Mouse (Mus musculus) right cerebral cortex, postnatal 14 days (tissue): ENCODE measurements around the gene Mb21d2.
A peak's percentile ranks its signal among the peaks of the same experiment; 100 is the strongest.

Experiments
- DNase-seq: peaks from one replicate; pipeline ENCODE4 v3.0.0; 2022

Gene Mb21d2

GRCm38 (mm10) chr16:28928815-28929685 lies at the start of gene Mb21d2:
Gene Mb21d2 (minus strand): TSS chr16:28929673.
- peak; percentile 58 for DNase-seq

DNA sequence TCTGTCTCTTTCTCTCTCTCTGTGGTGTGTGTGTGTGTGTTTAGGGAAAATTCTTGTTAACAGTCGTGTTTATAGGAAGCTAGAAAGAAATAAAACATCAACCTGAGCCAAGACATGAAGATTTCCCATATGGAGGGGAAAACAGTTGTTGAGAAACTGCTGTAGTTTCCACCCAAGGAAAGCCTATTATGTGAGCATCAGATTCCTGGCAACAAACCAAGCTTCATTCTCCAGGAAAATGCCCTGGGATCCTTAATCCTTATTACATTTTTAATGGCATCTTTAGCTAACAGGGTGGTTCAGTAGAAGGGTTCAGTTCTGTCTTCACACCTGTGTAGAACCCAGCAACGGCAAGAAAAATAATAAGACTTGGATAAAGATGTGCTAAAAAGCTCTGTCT lies 36.8 kb upstream of the Mb21d2 start:
- no peak for DNase-seq

GRCm38 (mm10) chr16:28964048-28964447 lies 34.6 kb upstream of the Mb21d2 start:
- DNase-seq: no peak

DNA sequence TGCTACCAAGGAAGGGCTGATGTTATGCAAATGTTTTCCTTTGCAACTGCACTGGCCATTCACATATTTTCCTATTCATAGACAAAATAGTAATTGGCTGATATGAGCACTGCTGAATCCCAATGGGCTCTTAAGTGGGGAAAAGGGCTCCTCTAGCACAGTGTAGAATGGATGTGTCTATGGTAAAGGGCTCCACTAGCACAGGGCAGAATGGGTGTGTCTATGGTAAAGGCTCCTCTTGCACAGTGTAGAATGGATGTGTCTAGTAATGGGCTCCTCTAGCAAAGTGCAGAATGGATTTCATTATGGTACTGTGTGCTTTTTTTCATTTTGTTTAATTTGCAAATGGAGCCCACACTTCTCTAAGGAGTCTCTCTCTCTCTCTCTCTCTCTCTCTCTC lies 33.5 kb upstream of the Mb21d2 start:
- DNase-seq: no peak

- DNase-seq: no peak
These were observed 20.3 kb upstream of the Mb21d2 start for GRCm38 (mm10) chr16:28949810-28950209.

GRCm38 (mm10) chr16:28943254-28943653 lies 13.8 kb upstream of the Mb21d2 start:
- no peak for DNase-seq

GRCm38 (mm10) chr16:28936181-28936792 lies 6.8 kb upstream of the Mb21d2 start:
- no peak for DNase-seq

DNA sequence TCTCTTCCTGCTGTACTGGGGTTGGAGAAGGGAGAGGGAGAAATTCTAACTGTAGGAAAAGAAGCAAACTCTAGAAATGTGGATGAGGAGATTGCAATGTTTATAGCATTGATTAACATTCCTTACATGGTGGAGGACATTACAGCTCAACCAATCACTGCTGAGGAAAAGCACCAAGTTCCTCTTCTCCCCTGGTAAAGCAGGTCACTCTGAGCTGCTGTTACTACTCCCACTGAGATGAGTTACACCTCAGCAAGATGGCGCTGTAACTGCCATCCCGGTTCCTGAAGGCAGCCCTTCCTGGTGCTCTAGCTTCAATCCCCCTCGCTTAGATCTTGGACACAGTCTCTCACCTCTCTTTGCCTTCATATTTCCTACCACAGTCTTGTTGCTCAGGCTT lies 6.2 kb upstream of the Mb21d2 start:
- no peak for DNase-seq

GRCm38 (mm10) chr16:28931213-28931612 lies 1.7 kb upstream of the Mb21d2 start:
- DNase-seq: no peak

DNA sequence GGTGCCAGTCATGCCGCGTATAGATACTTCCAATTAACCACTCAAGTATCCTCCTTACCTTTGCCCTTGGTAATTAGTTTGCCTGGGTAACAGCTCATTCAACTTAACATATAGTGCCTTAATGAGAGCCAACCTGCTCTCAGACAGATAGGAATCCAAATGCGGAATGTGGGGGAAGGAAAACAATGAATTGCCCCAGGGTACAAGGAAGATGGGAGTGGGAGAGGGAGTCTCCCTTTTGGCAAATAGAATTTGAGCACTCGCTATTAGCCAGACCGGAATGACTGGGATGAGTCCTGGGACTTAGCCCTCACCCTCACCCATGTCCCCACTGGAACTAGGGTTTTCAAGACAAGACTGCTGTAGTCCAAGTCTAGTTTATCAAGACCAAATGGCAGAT lies 953 bp upstream of the Mb21d2 start:
- DNase-seq: no peak

DNA sequence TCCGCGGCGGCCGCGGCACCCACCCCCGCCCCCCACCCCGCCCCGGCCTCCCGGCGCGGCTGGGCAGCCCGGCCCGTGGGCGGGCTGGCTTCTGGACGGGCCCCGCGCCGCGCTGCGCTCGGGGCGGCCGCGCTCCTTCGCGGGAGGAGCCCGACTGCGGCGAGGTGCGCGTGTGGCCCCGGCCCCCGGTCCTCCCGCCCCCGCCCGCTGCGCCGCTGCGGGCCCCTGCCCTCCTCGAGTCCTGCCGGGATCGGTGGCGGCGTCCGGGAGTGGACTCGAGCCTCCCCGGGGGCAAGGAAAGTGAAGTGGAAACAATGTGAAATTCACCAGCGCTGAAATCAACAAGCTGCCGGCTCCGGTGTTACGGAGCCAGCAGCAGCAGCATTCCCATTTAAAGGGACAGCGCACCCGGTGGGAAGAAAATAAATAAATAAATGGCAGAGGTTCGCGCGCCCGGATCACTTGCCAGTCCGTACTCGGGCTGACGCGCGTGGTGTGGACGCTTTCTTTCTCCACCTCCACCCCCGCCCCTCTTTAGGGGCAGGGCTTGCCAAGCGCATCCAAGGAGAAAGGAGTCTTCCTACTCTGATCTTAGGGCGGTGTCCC lies 316 bp upstream of the Mb21d2 start:
- DNase-seq: peak; percentile 35

- DNase-seq: peak; percentile 44
These were observed 1.0 kb downstream of the Mb21d2 start for GRCm38 (mm10) chr16:28928466-28928814.

- no peak for DNase-seq
These were observed 2.1 kb downstream of the Mb21d2 start for GRCm38 (mm10) chr16:28927381-28927780.

DNA sequence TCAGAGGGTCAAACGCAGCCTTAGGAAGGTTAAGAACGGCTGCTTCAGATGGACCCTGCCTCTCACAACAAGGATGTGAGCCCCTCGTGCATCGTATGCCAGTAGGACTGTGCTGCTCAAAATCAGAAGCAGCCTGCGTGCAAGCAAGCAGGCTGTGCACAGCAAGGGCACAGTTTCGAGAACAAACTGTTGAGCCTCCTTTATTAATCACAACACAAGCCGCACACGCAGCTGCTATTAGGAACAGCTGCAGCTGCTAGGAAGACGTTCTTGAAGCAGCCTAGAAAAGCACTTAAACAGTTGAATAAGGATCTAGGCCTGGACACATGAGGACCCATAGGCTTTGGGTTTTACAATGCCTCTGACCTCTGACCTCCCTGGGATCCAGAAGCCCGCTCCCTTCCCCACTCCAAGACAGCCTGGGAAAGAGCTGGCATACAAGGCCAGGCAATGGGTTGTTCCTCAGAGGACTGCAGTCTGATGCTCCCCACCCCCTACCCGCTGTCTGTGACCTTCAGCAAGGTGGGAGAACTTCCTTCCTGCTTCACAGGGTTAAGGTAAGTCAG lies 10.1 kb downstream of the Mb21d2 start:
- no peak for DNase-seq

- no peak for DNase-seq
These were observed 14.1 kb downstream of the Mb21d2 start for GRCm38 (mm10) chr16:28915362-28915761.

DNA sequence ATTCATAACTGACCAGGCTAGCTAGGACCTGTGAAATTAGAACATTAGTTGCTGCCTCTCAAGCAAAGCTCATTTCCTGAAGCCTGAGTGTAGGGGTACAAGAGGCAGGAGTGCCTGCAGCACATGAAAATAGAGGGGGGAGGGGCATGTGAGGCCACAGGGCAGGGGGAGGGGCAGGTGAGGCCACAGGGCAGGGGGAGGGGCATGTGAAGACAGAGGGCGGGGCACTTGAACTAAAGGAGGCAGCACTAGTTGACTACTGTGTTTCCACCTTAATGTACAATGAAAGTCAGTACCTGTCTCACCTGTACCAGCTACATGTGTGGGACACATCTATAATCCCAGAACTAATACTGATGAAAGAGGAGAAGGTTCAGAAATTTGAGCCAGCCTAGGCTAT lies 14.8 kb downstream of the Mb21d2 start:
- no peak for DNase-seq

- DNase-seq: no peak
These were observed 17.9 kb downstream of the Mb21d2 start for GRCm38 (mm10) chr16:28911414-28912050.

- no peak for DNase-seq
These were observed 22.9 kb downstream of the Mb21d2 start for GRCm38 (mm10) chr16:28906370-28907275.

DNA sequence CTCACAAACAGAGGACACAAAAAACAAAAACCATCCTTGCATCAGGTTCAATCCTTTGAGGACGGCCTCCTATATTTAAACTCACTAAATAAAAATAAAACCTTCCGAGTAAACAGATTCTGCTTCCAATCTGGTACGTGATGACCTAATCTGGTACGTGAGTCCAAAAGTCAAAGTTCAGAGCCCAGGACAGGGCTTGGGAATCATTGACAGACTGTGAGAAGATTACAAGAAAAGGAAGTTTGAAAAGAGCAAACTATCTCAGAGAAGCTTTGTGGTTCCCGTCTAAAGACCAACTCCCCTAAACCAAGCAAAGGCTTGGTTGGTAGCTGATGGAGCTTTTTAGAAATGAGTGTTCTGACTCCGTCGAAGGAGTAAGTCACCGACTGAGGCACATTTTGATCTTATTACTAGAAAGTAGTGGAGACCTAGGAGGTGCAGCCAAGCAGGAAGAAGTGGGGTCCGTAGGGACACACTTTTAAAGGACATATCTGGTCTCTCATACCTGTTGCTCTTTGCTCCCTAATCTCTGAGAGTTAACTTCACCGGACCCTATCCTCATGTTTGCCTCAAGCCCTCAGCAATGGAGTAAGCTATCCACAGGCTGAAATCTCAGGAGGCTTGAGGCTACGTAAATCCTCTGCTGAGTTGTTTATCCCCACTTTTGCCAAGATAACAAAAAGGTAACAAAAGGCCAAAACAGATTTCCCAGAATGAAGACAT lies 23.7 kb downstream of the Mb21d2 start:
- no peak for DNase-seq

DNA sequence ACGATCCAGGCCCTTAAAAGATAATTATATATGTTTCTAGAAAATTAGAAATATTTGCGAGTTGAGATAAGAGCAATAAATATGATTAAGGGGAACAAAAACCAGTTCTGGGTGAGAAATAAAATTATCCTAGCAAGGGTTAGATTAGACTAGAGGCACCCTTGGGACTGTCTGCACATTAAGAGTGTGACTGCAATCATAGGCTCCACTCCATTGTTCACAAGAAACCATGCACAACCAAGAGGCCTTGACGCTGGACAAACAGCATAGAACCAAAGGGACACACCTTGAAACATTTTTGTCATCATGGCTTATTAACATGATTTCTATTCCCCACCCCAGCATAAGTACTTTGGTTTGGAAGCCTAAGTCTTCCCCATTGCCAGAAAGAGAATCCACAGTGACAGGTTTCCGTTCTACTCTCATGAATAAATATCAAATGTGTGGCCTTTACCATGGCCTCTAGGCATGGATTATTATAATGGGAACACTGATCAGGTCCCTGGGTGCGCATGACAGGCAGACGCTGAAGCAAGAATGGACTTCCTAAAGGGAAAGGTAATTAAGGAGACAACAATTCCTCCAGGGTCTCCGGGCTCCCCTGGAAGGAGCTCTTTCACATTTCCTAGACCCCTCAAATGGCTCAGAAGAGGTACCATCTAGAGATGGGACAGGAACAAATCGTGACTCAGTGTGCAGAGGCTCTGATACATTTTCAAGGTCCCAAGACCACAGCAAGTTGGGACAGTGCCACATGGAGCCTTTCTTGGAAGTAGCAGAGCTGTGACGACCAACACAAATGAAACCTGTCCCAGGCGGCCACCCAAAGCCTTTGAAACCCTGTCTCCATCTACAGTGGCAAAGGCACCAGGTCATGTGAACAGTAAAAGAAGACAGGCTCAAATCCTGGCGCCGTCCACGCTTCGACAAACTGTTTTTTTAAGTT lies 26.6 kb downstream of the Mb21d2 start:
- no peak for DNase-seq
